Mouse (Mus musculus) G1E (cell line): ENCODE results near the gene Rab3il1.

Source experiments
- CTCF ChIP-seq: IDR thresholded peaks from 2 replicates; pipeline ENCODE4 v1.5.1; 2012; ENCODE audit warnings: low read depth, low read length, inconsistent platforms, mixed read lengths
- GATA2 ChIP-seq: IDR thresholded peaks from 2 replicates; pipeline ENCODE4 v1.6.1; 2012; ENCODE audit warnings: low read depth, low read length, inconsistent platforms, borderline replicate concordance
- TAL1 ChIP-seq: conservative IDR thresholded peaks from 2 replicates; pipeline ENCODE4 v1.6.1; 2012; ENCODE audit warnings: low read depth, low read length, inconsistent platforms, mixed read lengths

DNA sequence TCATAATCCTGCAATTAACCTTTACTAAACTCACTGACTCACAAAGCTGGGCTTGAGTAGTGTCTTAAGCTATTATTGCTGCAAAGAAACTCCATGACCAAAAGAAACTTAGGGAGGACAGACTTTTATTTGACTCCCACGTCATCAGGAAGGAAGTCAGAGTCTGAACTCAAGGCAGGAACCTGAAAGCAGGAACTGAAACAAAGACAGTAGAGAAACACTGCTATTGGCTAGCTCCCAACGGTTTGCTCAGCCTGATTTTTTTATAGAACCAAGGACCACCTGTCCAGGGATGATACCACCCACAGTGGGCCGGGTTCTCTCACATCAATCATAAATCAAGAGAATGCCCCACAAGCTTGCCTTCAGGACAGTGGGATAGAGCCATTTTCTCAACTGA is 49.1 kb upstream of the Rab3il1 start:
- TF ChIP-seq CTCF, result no peak
- no peak for TF ChIP-seq TAL1
- no peak for TF ChIP-seq GATA2
